Mouse (Mus musculus) neural tube, embryonic 13.5 days (tissue): ENCODE results near the gene Gm20388. TPM values are rescaled to one million over a fixed set of nuclear protein-coding genes. Genes with fewer than 3 reads are reported as not detected.
A peak's percentile ranks its signal among the peaks of the same experiment; 100 is the strongest.
"Not testable (repeated sequence)": the region's sequence is repeated elsewhere in the genome, so short reads cannot be mapped to it uniquely, and the experiment has no call there.

ENCODE experiments used
- ATAC-seq: fragments of 200-750 bp; cut with Nextera tagmentation; 2 replicates; pipeline ENCODE4 v1.8.0; 2017; ENCODE audit warnings: low read depth, mild to moderate bottlenecking, moderate TSS enrichment, moderate library complexity
- H3K27ac ChIP-seq: fragments of 300-500 bp; sonication (generic); replicated peaks from 2 replicates; pipeline ENCODE4 v1.5.1; 2015; ENCODE audit warnings: moderate library complexity, mild to moderate bottlenecking, inconsistent platforms
- H3K27me3 ChIP-seq: fragments of 300-500 bp; sonication (generic); 2 replicates; pipeline ENCODE4 v1.6.1; 2015; ENCODE audit warnings: mild to moderate bottlenecking, inconsistent platforms
- H3K36me3 ChIP-seq: fragments of 300-500 bp; sonication (generic); 2 replicates; pipeline ENCODE4 v1.6.1; 2015; ENCODE audit warnings: mild to moderate bottlenecking, inconsistent platforms
- H3K4me1 ChIP-seq: fragments of 300-500 bp; sonication (generic); replicated peaks from 2 replicates; pipeline ENCODE4 v1.6.1; 2015; ENCODE audit warnings: inconsistent platforms
- H3K4me2 ChIP-seq: fragments of 300-500 bp; sonication (generic); 2 replicates; pipeline ENCODE4 v1.6.1; 2015; ENCODE audit warnings: inconsistent platforms, mild to moderate bottlenecking, moderate library complexity
- H3K4me3 ChIP-seq: fragments of 300-500 bp; sonication (generic); 2 replicates; pipeline ENCODE4 v1.5.1; 2015; ENCODE audit warnings: mild to moderate bottlenecking, inconsistent platforms
- H3K9ac ChIP-seq: fragments of 300-500 bp; sonication (generic); 2 replicates; pipeline ENCODE4 v1.6.1; 2015; ENCODE audit warnings: moderate library complexity, mild to moderate bottlenecking, inconsistent platforms
- H3K9me3 ChIP-seq: fragments of 300-500 bp; sonication (generic); 2 replicates; pipeline ENCODE4 v1.6.1; 2016; ENCODE audit warnings: inconsistent platforms
- WGBS: fragments of 180-500 bp; shearing (Covaris S2); methylation state at CpG from one replicate; pipeline ENCODE4 v1.1.7; 2015; 5-methylcytosine and 5-hydroxymethylcytosine counted together
- polyA plus RNA-seq: library from polyadenylated mRNA; unstranded; fragments of >200 nt; fragmentation: Nextera tagmentation; extraction: Ambion mirVana; gene quantifications from 2 replicates; pipeline ENCODE4 v1.2.1, GENCODE M21; 2015

The Gm20388 gene
- polyA plus RNA-seq, 1 experiment from 2014 or later: 0.27 TPM

DNA sequence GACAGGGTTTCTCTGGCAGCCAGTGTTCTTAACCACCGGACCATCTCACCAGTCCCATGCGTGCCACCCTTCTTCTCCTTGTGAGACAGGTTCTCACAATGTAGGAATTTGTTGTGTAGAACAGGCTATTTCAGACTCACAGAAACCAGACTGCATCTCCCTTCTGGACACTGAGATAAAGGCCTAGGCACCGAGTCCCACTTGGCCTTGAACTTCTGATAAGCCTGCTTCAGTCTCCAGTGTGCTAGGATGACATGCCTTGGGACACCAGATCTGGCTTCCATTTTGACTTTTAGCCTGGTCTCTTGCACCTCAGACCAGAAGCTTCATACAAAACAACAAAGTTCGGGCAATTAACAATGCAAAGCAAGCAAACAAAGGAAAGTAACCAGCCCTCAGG is 1678.1 kb downstream of the Gm20388 start:
- ATAC-seq: no peak
- H3K27me3 ChIP-seq: peaks cover 2% of the 10 kb centered on the region
- H3K9me3 ChIP-seq: no peaks in the 10 kb centered on the region
- H3K4me1 ChIP-seq: peaks cover 45% of the 10 kb centered on the region
- H3K27ac ChIP-seq: no peak overlapping the region
- H3K4me2 ChIP-seq: no peak overlapping the region
- no peak overlapping the region for H3K4me3 ChIP-seq
- peaks cover 6% of the 10 kb centered on the region for H3K36me3 ChIP-seq
- no peak overlapping the region for H3K9ac ChIP-seq
- 88% methylated on average over 4 of the region's 4 CpGs for WGBS

DNA sequence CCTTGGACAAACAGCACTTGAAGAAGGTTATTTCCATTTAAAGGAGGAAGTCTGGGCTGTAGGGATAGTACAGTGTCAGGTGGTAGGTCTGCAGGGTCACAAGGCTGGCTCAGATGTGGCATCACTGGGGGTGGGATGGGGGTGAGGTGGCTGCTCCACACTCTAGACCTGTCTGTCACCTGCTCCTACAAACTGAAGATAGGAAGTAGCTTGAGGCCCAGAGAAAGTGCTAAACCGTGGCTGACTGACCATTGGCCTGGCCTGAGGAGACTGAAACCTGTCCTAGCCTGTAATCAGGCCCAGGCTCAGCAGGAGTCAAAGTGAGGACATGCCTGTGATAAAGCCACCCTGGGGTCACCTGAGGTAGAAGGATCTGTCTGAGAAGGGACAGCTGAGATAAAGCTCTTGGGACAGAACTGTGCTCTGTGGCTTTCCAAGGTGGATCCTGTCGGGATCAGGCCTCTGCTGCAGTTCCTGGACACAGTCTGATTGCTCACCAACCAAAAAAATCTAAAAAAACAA is 1678.6 kb downstream of the Gm20388 start:
- peak overlapping the region; percentile 95 for H3K4me2 ChIP-seq

DNA sequence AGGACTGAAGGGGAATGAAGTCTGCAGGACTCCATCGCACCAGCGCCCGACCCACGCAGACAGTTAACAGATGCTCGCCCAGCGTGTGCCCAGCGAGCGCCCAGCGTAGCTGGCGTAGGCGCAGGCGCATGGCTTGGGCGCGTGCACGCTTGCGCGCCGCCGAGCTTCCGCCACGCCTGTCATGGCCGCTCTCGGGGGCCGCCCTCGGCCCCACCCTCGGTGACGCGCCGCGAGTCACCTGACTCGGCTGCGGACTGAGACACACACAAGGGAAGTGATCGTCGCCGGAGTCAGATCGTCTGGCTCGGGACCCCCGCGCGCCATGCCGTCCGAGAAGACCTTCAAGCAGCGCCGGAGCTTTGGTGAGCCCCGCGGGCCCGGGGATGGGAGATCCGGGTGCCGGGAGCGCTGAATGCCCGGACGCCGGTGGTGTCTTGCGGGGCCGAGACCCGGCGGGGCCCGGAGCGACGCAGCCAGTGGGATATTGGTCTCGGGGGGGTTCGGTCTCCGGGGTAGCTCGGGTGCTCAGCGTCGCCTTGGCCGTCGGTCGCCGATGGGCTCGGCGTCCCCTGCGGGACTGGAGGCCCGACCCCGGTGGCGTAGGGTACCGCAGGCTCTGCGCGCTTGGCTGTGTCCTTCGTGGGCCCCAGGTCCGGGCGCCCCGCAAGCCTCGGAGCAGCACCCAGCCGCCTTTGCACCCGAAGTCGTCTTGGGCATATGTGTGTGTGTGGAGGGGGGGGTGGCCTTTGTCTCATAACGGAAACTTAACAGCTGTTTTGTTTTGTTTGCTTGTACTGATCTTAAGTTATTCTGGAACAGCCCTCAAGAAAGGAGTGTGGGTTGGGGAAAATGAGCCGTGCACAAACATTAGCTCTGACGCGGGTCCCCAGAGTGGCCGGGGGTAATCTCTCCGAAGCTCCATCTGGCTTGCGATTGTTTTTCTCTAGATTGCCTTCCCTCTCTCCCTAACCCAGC is 1679.8 kb downstream of the Gm20388 start, which contains the start of gene Map1lc3b:
TSS of gene Map1lc3b (plus strand) at position 159 of the 975 bp plus-strand sequence.
- ATAC-seq: peak; percentile 84
- under 1% methylated on average over 94 of the region's 94 CpGs for WGBS
- Histone ChIP-seq H3K27ac (peak within 1 kb of the TSS; percentile 88), H3K9me3 (no peaks in the 10 kb centered on the region), H3K9ac (peak within 1 kb of the TSS; percentile 96), H3K4me3 (peak within 1 kb of the TSS; percentile 97), H3K36me3 (peaks cover 23% of the 10 kb centered on the region), H3K4me2 (peak within 1 kb of the TSS; percentile 95), H3K4me1 (peaks cover 40% of the 10 kb centered on the region), H3K27me3 (no peaks in the 10 kb centered on the region)

More for the DNA sequence above, 1678.6 kb downstream of the Gm20388 start:
- Histone ChIP-seq H3K4me1 (peaks cover 45% of the 10 kb centered on the region), H3K36me3 (peaks cover 12% of the 10 kb centered on the region), H3K27ac (peak overlapping the region; percentile 88; the same call in 1 of the 2 replicates), H3K9ac (0 out of 2 replicates have a peak overlapping the region, but pooled peaks have one; percentile 96), H3K27me3 (no peaks in the 10 kb centered on the region), H3K4me3 (peak overlapping the region; percentile 97; the same call in 1 of the 2 replicates), H3K9me3 (no peaks in the 10 kb centered on the region)
- 46% methylated on average over 2 of the region's 2 CpGs for WGBS
- no peak for ATAC-seq

DNA sequence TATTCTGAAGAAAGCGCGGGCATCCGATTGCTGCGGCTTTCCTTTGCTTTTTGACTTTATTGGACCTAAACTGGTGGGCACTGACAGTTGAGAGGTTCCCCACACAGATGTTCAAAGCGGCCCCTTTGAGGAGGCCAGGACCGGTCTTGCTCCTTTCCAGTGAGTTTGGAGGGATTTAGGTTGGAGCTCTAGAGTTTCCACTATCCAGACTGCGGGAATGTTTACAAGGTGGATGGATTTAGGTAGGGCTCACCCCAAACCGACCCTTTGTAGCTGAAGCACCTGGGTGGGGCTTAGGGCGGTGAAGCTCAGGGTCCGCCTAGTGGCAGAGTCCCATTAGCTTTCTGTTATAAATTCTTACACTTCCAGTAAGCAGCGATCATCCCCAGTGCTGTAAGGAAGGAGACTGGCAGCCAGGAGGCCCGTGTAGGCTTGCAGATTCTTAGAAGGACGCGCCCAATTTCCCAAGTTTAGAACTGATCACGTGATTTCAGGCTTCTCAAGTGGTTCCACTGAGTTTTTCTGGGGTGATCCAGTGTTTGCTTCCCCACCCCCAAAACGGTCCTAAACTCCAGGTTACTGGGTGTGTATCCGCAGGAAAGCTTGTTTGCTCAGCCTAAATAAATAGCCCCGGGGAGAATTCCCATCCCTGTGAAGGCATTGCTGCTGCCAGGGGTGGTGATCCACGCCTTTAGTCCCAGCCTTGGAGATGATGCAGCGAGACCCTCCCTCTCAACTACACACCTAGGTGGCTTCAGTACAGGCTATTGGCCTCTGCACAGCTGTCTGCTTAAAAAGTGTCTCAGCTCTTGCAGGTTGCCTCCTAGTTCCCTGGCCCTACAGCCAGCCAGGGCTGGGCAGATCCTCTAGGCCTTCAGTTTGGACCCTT is 1680.8 kb downstream of the Gm20388 start:
- peak overlapping the region; percentile 95 for H3K4me2 ChIP-seq
- peak overlapping the region; percentile 88 for H3K27ac ChIP-seq
- WGBS: 15% methylated on average over 20 of the region's 20 CpGs
- peak; percentile 20; the same call in 1 of the 2 replicates for ATAC-seq
- peak overlapping the region; percentile 97 for H3K4me3 ChIP-seq
- no peaks in the 10 kb centered on the region for H3K27me3 ChIP-seq
- peak overlapping the region; percentile 96 for H3K9ac ChIP-seq
- peaks cover 32% of the 10 kb centered on the region for H3K36me3 ChIP-seq
- peaks cover 34% of the 10 kb centered on the region for H3K4me1 ChIP-seq
- no peaks in the 10 kb centered on the region for H3K9me3 ChIP-seq

DNA sequence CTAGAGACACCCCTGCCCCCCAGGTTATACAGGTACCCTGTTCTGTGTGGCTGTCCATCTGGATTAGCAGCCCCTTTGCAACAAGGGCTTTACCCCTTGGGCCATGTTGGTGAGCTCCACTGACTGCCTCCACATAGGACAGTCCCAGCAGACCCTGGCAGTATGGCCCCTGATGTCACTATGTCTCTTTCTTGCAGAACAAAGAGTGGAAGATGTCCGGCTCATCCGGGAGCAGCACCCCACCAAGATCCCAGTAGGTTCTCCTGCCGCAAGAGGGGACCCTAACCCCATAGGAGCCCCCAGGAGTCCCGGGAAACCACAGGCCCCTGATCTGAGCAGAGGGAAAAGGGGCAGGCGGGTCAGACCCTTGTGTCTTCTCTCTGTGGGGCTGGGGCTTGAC is 1682.7 kb downstream of the Gm20388 start:
- H3K9me3 ChIP-seq: no peaks in the 10 kb centered on the region
- H3K4me1 ChIP-seq: peaks cover 34% of the 10 kb centered on the region
- no peak overlapping the region for H3K9ac ChIP-seq
- ATAC-seq: no peak
- H3K27ac ChIP-seq: no peak overlapping the region
- peaks cover 47% of the 10 kb centered on the region for H3K36me3 ChIP-seq
- H3K27me3 ChIP-seq: no peaks in the 10 kb centered on the region
- WGBS: 92% methylated on average over 5 of the region's 5 CpGs
- H3K4me2 ChIP-seq: no peak overlapping the region
- no peak overlapping the region for H3K4me3 ChIP-seq

DNA sequence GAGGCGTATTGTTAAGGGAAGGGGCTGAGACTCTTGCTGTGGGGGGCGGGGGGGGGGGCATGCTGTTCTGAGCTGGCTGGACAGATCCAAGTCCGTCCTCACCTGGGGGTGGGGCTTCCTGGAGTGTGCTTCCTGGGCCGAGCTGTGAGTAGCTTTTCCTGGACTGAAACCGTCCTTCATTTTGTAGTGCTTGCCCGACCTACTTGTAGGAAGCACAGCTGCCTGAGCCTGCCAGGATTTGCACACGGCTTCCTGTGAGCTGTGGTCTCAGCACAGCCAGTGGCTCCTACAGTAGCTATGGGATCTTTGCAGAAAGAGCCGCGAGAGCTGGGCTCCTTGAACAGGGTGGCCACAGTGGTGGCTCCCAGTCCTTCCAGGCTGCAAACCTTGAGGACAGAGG is 1683.3 kb downstream of the Gm20388 start:
- peaks cover 34% of the 10 kb centered on the region for H3K4me1 ChIP-seq
- H3K36me3 ChIP-seq: peaks cover 50% of the 10 kb centered on the region
- no peak overlapping the region for H3K27ac ChIP-seq
- no peaks in the 10 kb centered on the region for H3K27me3 ChIP-seq
- no peak overlapping the region for H3K9ac ChIP-seq
- H3K4me2 ChIP-seq: no peak overlapping the region
- ATAC-seq: no peak
- no peaks in the 10 kb centered on the region for H3K9me3 ChIP-seq
- 84% methylated on average over 9 of the region's 9 CpGs for WGBS
- H3K4me3 ChIP-seq: no peak overlapping the region

DNA sequence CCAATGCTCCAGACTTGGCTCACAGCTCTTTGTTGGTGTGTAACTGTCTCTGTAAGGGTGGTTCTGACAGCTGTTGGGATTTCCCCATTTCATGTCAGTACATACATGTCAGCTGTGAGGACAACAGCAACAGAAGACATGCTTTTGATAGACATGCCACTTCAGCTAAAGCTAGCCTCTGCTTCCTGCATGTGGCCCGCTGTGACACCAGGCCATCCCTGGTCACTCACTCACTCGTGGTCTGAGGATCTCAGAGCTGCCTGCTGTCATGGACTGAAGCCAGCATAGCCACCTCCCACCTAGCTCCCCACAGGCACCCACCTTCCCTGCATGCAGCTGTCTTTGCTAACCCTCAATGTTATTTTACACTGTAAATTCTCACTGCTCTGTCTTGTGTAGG is 1686.9 kb downstream of the Gm20388 start:
- H3K4me3 ChIP-seq, H3K27ac ChIP-seq, H3K9me3 ChIP-seq, H3K9ac ChIP-seq, ATAC-seq, H3K27me3 ChIP-seq, H3K4me2 ChIP-seq: not testable (repeated sequence)
- 77% methylated on average over 2 of the region's 2 CpGs for WGBS
- Histone ChIP-seq H3K4me1 (peaks cover 12% of the 10 kb centered on the region), H3K36me3 (peaks cover 84% of the 10 kb centered on the region)

DNA sequence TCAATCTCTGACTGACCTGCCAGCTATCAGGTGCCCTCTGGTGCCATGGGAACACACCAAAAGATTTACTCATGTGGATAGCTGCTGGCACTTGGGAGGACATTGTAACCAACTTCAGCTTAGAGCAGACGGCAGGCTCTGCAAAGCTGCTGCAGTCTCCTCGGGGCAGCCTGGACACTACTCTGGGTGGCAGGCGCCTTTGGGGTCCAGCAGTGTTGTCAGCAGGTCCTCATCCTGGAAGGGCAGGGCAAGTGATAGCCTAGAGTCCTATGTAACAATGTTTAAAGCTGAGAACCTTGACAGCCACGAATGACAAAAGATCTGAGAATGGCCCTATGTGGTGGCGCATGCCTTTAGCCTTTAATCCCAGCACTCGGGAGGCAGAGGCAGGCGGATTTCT is 1687.5 kb downstream of the Gm20388 start:
- Histone ChIP-seq H3K9ac (no peak overlapping the region), H3K4me2 (no peak overlapping the region), H3K27ac (no peak overlapping the region), H3K27me3 (no peaks in the 10 kb centered on the region), H3K36me3 (peaks cover 90% of the 10 kb centered on the region), H3K4me3 (no peak overlapping the region), H3K9me3 (no peaks in the 10 kb centered on the region), H3K4me1 (0 out of 2 replicates have a peak, but pooled peaks cover 5% of the 10 kb centered on the region)
- 96% methylated on average over 7 of the region's 7 CpGs for WGBS
- ATAC-seq: no peak

DNA sequence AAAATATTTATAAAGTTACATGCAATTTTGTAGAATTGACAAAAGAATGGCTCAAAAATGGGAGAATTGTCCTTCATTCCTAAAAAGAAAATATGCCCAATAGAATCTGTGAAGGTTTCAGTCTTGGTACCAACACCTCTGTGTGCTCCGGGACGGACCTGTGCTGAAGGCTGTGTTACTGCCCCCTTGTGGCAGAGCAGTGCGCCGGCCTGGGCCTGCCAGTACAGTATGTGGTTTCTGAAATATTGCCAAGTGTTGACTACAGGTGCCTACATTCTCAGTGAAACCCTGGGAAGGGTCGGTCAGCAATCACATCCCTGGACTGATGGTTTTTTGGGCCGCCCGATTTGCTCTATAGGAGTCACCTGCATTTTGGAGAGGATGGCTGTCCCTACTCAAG is 1688.3 kb downstream of the Gm20388 start:
- H3K4me1 ChIP-seq: no peaks in the 10 kb centered on the region
- peak; percentile 77 for ATAC-seq
- H3K27ac ChIP-seq: no peak overlapping the region
- H3K27me3 ChIP-seq: no peaks in the 10 kb centered on the region
- H3K9ac ChIP-seq: no peak overlapping the region
- H3K9me3 ChIP-seq: no peaks in the 10 kb centered on the region
- no peak overlapping the region for H3K4me2 ChIP-seq
- peaks cover 90% of the 10 kb centered on the region for H3K36me3 ChIP-seq
- H3K4me3 ChIP-seq: no peak overlapping the region
- WGBS: 35% methylated on average over 7 of the region's 7 CpGs

DNA sequence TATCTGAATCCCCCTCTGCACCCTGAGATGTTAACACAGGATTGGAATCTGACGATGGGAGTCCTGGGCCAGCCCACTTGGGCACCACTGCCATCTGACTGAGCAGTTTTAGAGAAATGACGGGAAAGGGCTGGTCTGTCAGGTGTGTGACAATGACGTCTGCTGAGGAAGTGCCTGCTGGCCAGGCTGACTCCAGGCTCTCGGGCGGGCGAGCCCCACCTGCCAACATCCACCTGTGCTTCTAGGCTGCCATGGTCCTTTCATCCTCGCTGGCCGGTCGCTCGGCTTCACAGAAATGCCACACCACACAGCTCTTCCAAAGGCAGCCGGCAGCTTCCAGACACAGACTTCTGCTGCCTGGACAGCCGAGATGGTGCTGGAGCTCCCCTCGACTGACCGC is 1689.2 kb downstream of the Gm20388 start:
- Histone ChIP-seq H3K27ac (no peak overlapping the region), H3K4me3 (no peak overlapping the region), H3K4me2 (no peak overlapping the region), H3K9ac (no peak overlapping the region), H3K27me3 (no peaks in the 10 kb centered on the region), H3K9me3 (no peaks in the 10 kb centered on the region), H3K36me3 (peaks cover 90% of the 10 kb centered on the region), H3K4me1 (no peaks in the 10 kb centered on the region)
- 91% methylated on average over 14 of the region's 14 CpGs for WGBS
- no peak for ATAC-seq

DNA sequence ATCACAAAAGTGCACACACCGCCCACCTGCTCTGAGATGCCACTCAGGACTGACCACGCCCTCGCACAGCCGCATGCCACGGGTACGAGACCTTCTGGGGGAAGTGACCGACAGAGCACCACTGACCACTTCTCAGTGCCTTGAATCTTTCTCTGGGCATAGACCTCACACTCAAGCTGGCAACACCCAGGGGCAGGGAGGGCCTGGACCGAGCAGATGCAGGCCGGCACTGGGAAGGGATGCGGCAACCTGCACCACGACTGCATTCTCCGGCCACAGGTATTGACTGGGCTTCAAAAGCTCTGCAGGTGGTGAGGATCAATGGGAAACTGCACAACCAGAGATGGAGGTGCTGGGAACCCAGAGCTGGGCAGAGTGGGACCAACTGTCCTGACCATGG is 1691.8 kb downstream of the Gm20388 start:
- WGBS: 95% methylated on average over 12 of the region's 12 CpGs

More for the DNA sequence above, 1691.8 kb downstream of the Gm20388 start:
- Histone ChIP-seq H3K27ac (no peak overlapping the region), H3K4me2 (no peak overlapping the region), H3K9ac (no peak overlapping the region), H3K4me3 (no peak overlapping the region), H3K27me3 (no peaks in the 10 kb centered on the region), H3K36me3 (peaks cover 95% of the 10 kb centered on the region), H3K4me1 (no peaks in the 10 kb centered on the region), H3K9me3 (no peaks in the 10 kb centered on the region)
- ATAC-seq: no peak
